Mouse (Mus musculus) spleen, adult 18-20 months (tissue): ENCODE results near the gene Fxyd1.

Experiments used
- DNase-seq, 2 experiments: peaks; one replicate each; pipeline ENCODE4 v3.0.0; 2022; ENCODE audit warnings: mixed read lengths in 2 of 2

The Fxyd1 gene

DNA sequence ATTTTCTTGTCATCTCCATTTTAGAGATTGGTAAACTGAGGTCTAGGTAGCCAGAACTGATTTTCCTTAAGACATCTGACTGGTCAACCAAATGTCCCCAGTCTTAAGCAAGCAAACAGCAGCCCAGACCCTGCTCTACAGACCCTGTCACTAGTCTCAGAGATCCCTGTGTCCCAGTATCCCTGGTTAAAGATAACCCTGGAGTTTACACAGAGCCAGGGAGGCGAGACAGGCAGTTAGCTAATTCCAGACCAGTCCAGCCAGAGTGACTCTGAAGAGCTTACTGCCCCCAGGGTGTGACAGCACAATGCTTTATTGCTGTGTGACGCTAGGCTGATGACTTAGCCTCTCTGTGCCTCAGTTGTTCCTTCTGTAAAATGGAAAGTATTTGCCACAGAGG, at the start of gene Fxyd1:
Gene Fxyd1 (minus strand): TSS at position 129 of the 400 bp plus-strand sequence.
- no peak for DNase-seq

DNA sequence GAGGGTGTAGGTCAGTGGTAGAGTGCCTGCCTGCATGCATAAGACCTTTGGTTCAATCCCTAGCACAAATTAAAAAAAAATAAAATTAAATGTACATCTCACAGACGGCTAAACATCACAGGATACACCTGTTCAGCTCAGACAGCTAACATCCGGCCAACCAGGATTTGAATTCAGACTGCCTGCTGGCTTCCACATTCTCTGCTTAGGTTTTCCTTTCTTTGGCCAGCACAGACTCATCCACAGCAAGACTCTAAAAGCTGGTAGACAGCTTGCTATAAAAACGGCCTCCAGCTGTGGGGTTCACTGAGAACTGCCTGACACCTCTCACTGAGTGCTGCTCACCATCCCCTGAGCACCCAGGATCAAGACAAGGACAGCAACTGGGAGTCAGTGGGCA, 49.2 kb upstream of the Fxyd1 start:
- no peak for DNase-seq

- peak in 1 of 2 experiments; percentile 53 for DNase-seq
Measured at GRCm38 (mm10) chr7:31105061-31105768, 48.2 kb upstream of the Fxyd1 start.

- DNase-seq = no peak
Measured at GRCm38 (mm10) chr7:31100786-31101185, 43.8 kb upstream of the Fxyd1 start.

GRCm38 (mm10) chr7:31099612-31099982, 42.6 kb upstream of the Fxyd1 start:
- no peak for DNase-seq

GRCm38 (mm10) chr7:31098697-31099611, 42.0 kb upstream of the Fxyd1 start:
- no peak for DNase-seq

DNA sequence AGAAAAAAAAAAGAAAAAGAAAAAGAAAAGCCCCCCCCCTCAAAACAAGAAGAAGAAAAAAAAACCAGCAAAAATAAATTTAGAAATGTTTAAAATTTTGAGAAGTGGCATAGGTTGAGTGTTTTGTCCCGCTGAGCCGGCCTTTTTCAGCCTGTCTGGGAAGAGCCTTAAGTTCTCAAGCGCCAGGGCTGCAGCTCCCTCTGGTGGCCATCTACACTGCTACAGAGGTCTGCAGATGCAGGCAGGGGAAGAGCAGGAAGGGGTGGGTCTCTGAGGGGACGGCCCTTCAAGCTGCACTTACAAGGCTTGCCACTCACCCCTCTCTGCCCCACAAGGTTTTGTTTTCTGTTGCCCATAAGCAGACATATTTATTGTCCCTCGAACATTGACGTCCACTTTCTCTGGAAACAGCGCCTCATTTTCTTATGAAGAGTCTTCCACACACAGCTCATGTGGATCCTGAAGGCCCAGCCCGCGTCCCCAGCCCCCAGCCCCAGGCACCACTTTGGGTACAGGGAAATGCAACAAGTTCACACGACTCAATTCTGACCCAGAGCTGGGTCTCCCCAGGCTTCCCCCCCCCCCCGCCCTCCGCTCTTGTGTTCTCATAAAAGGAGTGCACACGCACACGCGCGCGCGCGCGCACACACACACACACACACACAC, 40.7 kb upstream of the Fxyd1 start:
- peak; percentile 78 to 91 for DNase-seq

- no peak for DNase-seq
Measured at GRCm38 (mm10) chr7:31096892-31097564, 40.0 kb upstream of the Fxyd1 start.

GRCm38 (mm10) chr7:31094774-31095501, 37.9 kb upstream of the Fxyd1 start:
- peak in 1 of 2 experiments; percentile 31 for DNase-seq

GRCm38 (mm10) chr7:31089721-31090120, 32.7 kb upstream of the Fxyd1 start:
- DNase-seq = peak in 1 of 2 experiments; percentile 30

- no peak for DNase-seq
Measured at GRCm38 (mm10) chr7:31088206-31088605, 31.2 kb upstream of the Fxyd1 start.

- DNase-seq = no peak
Measured at GRCm38 (mm10) chr7:31087262-31087661, 30.3 kb upstream of the Fxyd1 start.

- DNase-seq = no peak
Measured at GRCm38 (mm10) chr7:31086175-31086755, 29.3 kb upstream of the Fxyd1 start.

- DNase-seq = no peak
Measured at GRCm38 (mm10) chr7:31085171-31085570, 28.2 kb upstream of the Fxyd1 start.

- DNase-seq = no peak
Measured at GRCm38 (mm10) chr7:31084140-31084539, 27.1 kb upstream of the Fxyd1 start.

DNA sequence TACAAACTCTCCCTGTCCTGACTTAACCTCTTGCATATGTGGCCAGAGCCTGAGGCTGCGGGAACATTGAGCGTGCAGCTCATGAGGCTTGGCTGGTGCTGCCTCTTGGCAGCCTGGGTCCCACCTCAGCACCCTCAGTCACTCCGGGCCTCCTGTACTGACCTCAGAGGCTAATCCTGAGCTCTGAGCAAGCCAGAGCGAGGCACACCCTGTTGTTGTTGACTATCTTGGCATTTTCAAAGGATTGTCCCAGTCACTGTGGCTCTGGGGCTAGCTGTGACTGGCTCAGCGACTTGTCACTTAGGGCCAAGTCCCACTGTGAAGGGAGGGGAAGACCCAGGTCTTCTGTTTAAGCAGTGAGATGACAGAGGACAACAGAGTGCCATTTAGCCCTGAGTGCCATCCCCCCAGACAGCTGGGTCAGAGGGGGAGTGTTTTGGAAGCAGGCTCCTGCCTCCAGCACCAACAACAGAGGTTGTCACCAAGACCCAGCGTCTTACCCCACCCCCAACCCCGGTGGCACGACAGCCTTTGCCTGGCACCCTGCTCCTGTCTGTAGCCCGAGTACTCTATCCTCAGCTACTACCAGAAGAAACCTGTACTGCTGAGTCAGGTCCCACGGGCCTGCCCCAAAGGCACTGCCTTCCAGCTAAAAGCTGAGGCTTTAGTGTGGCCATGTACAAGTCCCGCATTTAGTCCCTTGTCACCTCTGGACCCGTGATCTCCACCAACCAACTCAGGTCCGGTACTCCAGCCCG, 26.0 kb upstream of the Fxyd1 start:
- no peak for DNase-seq

DNA sequence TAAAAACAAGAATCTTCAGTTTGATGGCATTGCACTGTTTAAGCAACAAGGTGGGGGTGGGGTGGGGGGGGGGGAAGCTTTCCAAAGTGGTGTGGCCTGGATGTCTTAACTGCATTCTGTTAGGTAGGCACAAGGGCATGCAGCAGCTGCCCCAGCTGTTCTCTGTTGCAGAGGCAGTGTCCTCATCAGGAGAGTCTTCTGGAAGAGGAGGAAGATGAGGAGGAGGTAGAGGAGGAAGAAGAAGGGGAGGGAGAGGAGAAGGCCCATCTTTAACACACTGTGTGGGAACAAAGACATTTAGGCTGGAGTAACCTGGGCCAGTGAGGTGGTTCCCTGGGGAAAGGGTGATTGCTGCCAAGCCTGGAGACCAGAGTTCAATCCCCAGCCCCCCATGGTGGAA, 25.1 kb upstream of the Fxyd1 start:
- no peak for DNase-seq

DNA sequence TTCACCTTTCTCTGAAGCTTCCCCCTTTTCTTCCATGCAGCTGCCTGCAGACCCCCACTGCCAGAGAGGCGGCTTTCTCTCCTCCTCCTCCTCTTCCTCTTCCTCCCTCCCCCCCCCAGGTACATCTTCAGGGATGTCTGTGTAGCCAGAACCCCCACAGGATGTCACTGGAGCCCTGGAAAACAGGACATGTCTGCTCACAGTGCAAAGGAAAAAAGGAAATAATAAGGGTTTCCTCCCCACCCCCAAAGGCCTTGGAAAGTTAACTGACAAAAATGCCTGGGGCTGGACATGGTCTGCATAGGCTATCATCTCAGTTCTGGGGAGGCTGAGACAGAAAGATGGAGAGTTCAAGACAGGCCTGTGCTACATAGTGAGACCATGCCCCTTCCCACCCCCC, 24.1 kb upstream of the Fxyd1 start:
- no peak for DNase-seq

DNA sequence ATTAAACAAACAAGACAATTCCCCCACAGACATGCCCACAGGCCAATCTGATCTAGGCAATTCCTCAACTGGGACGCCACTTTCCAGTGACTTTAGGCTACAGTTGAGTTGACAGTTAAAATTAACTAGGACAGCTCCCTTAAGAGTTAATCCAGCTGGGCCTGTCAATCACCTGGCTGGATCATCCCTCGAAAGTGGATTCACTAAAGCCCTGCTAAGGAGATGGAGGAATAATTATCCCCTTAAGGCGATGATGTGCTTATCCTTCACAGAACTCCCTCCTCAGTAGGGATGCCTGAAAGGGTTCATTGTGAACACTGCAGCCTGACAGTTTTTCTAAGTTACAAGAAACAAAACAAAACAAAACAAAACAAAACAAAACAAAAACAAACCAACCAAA, 23.6 kb upstream of the Fxyd1 start:
- no peak for DNase-seq

- DNase-seq = no peak
Measured at GRCm38 (mm10) chr7:31079670-31080069, 22.7 kb upstream of the Fxyd1 start.

- no peak for DNase-seq
Measured at GRCm38 (mm10) chr7:31077885-31078445, 21.0 kb upstream of the Fxyd1 start.
